Mouse (Mus musculus) embryonic fibroblast, embryonic 13.5 days (primary cell): ENCODE data around the gene Smyd3.

Experiments
- CTCF ChIP-seq: IDR thresholded peaks from 2 replicates; pipeline ENCODE4 v1.5.1; 2011; ENCODE audit warnings: mild to moderate bottlenecking, control low read depth, low read length, moderate library complexity, borderline replicate concordance; ENCODE audit not compliant: insufficient read depth
- POLR2A ChIP-seq: IDR thresholded peaks from 2 replicates; pipeline ENCODE4 v1.6.1; 2011; ENCODE audit warnings: low read depth, mild to moderate bottlenecking, control low read depth, low read length, moderate library complexity

GRCm38 (mm10) chr1:179474776-179475175 is 43.1 kb downstream of the Smyd3 start:
- TF ChIP-seq CTCF: no peak
- no peak for TF ChIP-seq POLR2A
